Mouse (Mus musculus): ENCODE results near the gene Lrrfip1.

The Lrrfip1 gene

GRCm38 (mm10) chr1:91023960-91024359 lies 25.4 kb downstream of the Lrrfip1 start:
- DNase-seq (ENCODE audit: low read depth), result peak; percentile 55

GRCm38 (mm10) chr1:91024464-91024863 lies 25.9 kb downstream of the Lrrfip1 start:
- no peak for DNase-seq (ENCODE audit: low read depth)

GRCm38 (mm10) chr1:91026945-91027344 lies 28.4 kb downstream of the Lrrfip1 start:
- no peak for DNase-seq (ENCODE audit: low read depth)

GRCm38 (mm10) chr1:91030383-91030782 lies 31.8 kb downstream of the Lrrfip1 start:
- no peak for DNase-seq (ENCODE audit: low read depth)

- no peak for DNase-seq (ENCODE audit: low read depth)
Observed at GRCm38 (mm10) chr1:91031547-91031946, 33.0 kb downstream of the Lrrfip1 start.

GRCm38 (mm10) chr1:91032393-91032971 lies 33.9 kb downstream of the Lrrfip1 start:
- no peak for DNase-seq (ENCODE audit: low read depth)

GRCm38 (mm10) chr1:91034547-91034946 lies 36.0 kb downstream of the Lrrfip1 start:
- no peak for DNase-seq (ENCODE audit: low read depth)

- no peak for DNase-seq (ENCODE audit: low read depth)
Observed at GRCm38 (mm10) chr1:91035266-91035665, 36.7 kb downstream of the Lrrfip1 start.

- no peak for DNase-seq (ENCODE audit: low read depth)
Observed at GRCm38 (mm10) chr1:91037213-91037612, 38.7 kb downstream of the Lrrfip1 start.

- no peak for DNase-seq (ENCODE audit: low read depth)
Observed at GRCm38 (mm10) chr1:91038010-91038409, 39.5 kb downstream of the Lrrfip1 start.

GRCm38 (mm10) chr1:91038531-91038930 lies 40.0 kb downstream of the Lrrfip1 start:
- no peak for DNase-seq (ENCODE audit: low read depth)

- DNase-seq (ENCODE audit: low read depth), result no peak
Observed at GRCm38 (mm10) chr1:91041605-91042004, 43.1 kb downstream of the Lrrfip1 start.

- DNase-seq (ENCODE audit: low read depth), result no peak
Observed at GRCm38 (mm10) chr1:91043191-91043590, 44.7 kb downstream of the Lrrfip1 start.

- no peak for DNase-seq (ENCODE audit: low read depth)
Observed at GRCm38 (mm10) chr1:91044176-91044575, 45.6 kb downstream of the Lrrfip1 start.

- no peak for DNase-seq (ENCODE audit: low read depth)
Observed at GRCm38 (mm10) chr1:91044648-91045047, 46.1 kb downstream of the Lrrfip1 start.

GRCm38 (mm10) chr1:91046237-91046636 lies 47.7 kb downstream of the Lrrfip1 start:
- DNase-seq (ENCODE audit: low read depth), result no peak

- no peak for DNase-seq (ENCODE audit: low read depth)
Observed at GRCm38 (mm10) chr1:91049296-91049695, 50.8 kb downstream of the Lrrfip1 start.

GRCm38 (mm10) chr1:91051461-91052094 lies 53.0 kb downstream of the Lrrfip1 start:
- no peak for DNase-seq (ENCODE audit: low read depth)

- DNase-seq (ENCODE audit: low read depth), result peak; percentile 92
Observed at GRCm38 (mm10) chr1:91052747-91053181, 54.2 kb downstream of the Lrrfip1 start.

- DNase-seq (ENCODE audit: low read depth), result no peak
Observed at GRCm38 (mm10) chr1:91053218-91054073, 54.9 kb downstream of the Lrrfip1 start.

- no peak for DNase-seq (ENCODE audit: low read depth)
Observed at GRCm38 (mm10) chr1:91054074-91054471, 55.5 kb downstream of the Lrrfip1 start.

GRCm38 (mm10) chr1:91054815-91055214 lies 56.3 kb downstream of the Lrrfip1 start:
- no peak for DNase-seq (ENCODE audit: low read depth)

GRCm38 (mm10) chr1:91055744-91056143 lies 57.2 kb downstream of the Lrrfip1 start:
- no peak for DNase-seq (ENCODE audit: low read depth)

All from c-Kit-positive CD71-negative TER-119-negative erythroid progenitor cells, embryonic 14.5 days (primary cell).